Mouse (Mus musculus) kidney, embryonic 15.5 days (tissue): Measurements from ENCODE around the gene 3425401B19Rik. TPM values are rescaled to one million over a fixed set of nuclear protein-coding genes. Genes with fewer than 3 reads are reported as not detected.

Experiments
- ATAC-seq: fragments of 200-750 bp; cut with Nextera tagmentation; replicated peaks from 2 replicates; pipeline ENCODE4 v1.8.0; 2017; ENCODE audit warnings: moderate TSS enrichment; ENCODE audit not compliant: low FRiP score
- H3K27ac ChIP-seq: fragments of 300-500 bp; sonication (generic); 2 replicates; pipeline ENCODE4 v1.5.1; 2015; ENCODE audit warnings: mild to moderate bottlenecking, inconsistent platforms
- H3K27me3 ChIP-seq: fragments of 300-500 bp; sonication (generic); 2 replicates; pipeline ENCODE4 v1.6.1; 2015; ENCODE audit warnings: inconsistent platforms
- H3K36me3 ChIP-seq: fragments of 300-500 bp; sonication (generic); 2 replicates; pipeline ENCODE4 v1.6.1; 2015; ENCODE audit warnings: inconsistent platforms
- H3K4me1 ChIP-seq: fragments of 300-500 bp; sonication (generic); 2 replicates; pipeline ENCODE4 v1.6.1; 2015; ENCODE audit warnings: inconsistent platforms
- H3K4me2 ChIP-seq: fragments of 300-500 bp; sonication (generic); 2 replicates; pipeline ENCODE4 v1.6.1; 2015; ENCODE audit warnings: moderate library complexity, mild to moderate bottlenecking, inconsistent platforms
- H3K4me3 ChIP-seq: fragments of 300-500 bp; sonication (generic); replicated peaks from 2 replicates; pipeline ENCODE4 v1.5.1; 2015; ENCODE audit warnings: mild to moderate bottlenecking, inconsistent platforms
- H3K9ac ChIP-seq: fragments of 300-500 bp; sonication (generic); 2 replicates; pipeline ENCODE4 v1.6.1; 2015; ENCODE audit warnings: mild to moderate bottlenecking, inconsistent platforms
- H3K9me3 ChIP-seq: fragments of 300-500 bp; sonication (generic); replicated peaks from 2 replicates; pipeline ENCODE4 v1.6.1; 2016; ENCODE audit warnings: inconsistent platforms
- WGBS: fragments of 180-500 bp; shearing (Covaris S2); methylation state at CpG from one replicate; pipeline ENCODE4 v1.1.7; 2015; ENCODE audit warnings: mixed read lengths; 5-methylcytosine and 5-hydroxymethylcytosine counted together
- polyA plus RNA-seq: library from polyadenylated mRNA; unstranded; fragments of >200 nt; fragmentation: Nextera tagmentation; extraction: Ambion mirVana; gene quantifications from 2 replicates; pipeline ENCODE4 v1.2.1, GENCODE M21; 2015

Gene 3425401B19Rik
- polyA plus RNA-seq, result 0.14 and 0.31 TPM in 2 replicates

DNA sequence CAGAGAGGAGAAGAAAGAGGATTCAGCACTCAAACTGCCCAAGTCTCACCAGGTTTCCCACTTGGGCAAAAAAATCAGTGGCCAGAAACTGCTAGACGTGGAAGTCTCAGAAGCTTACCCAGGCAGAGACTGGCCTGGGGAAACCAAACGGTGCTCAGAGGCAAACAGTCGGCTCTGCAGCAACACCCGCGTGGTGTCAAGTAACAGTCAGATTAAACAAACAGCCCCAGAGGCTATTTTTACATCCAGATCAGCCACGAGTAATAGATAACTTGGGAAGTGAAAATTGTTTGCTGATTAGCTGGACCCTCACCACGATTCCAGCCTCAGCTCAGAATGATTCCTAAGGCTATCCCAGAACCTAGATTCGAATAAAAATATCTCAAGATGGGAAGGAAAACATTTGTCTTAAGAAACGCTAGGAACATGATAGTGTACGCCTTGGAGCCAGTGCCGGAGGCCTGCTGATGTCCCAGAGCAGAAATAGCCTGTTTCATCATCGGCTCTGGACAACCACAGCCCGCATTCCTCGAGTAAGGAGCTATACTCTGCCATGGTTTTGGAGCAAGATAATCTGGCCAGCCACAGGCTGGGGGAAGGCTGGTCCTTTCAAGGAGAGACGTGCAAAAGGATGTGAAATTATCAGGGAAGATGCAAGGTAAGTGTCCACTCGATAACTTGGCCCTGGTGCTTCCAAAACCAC, at the start of gene 3425401B19Rik:
3425401B19Rik (minus strand) TSS at position 170 of the 703 bp plus-strand sequence.
- H3K9me3 ChIP-seq, result no peaks in the 10 kb centered on the region
- H3K27me3 ChIP-seq, result 0 out of 2 replicates have a peak, but pooled peaks cover 5% of the 10 kb centered on the region
- no peaks in the 10 kb centered on the region for H3K36me3 ChIP-seq
- WGBS, result 38% methylated on average over 16 of the region's 16 CpGs
- H3K4me2 ChIP-seq, result peak within 1 kb of the TSS; percentile 50
- no peak within 1 kb of the TSS for H3K27ac ChIP-seq
- no peak within 1 kb of the TSS for H3K9ac ChIP-seq
- H3K4me1 ChIP-seq, result peaks cover 29% of the 10 kb centered on the region
- no peak for ATAC-seq
- peak within 1 kb of the TSS; percentile 17 for H3K4me3 ChIP-seq

GRCm38 (mm10) chr14:32732961-32733360, 47.9 kb upstream of the 3425401B19Rik start:
- H3K9ac ChIP-seq, result no peak overlapping the region
- no peak for ATAC-seq
- H3K27me3 ChIP-seq, result no peaks in the 10 kb centered on the region
- 34% methylated on average over 6 of the region's 6 CpGs for WGBS
- H3K4me3 ChIP-seq, result no peak overlapping the region
- H3K4me2 ChIP-seq, result no peak overlapping the region
- no peaks in the 10 kb centered on the region for H3K4me1 ChIP-seq
- H3K9me3 ChIP-seq, result no peaks in the 10 kb centered on the region
- no peak overlapping the region for H3K27ac ChIP-seq
- H3K36me3 ChIP-seq, result no peaks in the 10 kb centered on the region

DNA sequence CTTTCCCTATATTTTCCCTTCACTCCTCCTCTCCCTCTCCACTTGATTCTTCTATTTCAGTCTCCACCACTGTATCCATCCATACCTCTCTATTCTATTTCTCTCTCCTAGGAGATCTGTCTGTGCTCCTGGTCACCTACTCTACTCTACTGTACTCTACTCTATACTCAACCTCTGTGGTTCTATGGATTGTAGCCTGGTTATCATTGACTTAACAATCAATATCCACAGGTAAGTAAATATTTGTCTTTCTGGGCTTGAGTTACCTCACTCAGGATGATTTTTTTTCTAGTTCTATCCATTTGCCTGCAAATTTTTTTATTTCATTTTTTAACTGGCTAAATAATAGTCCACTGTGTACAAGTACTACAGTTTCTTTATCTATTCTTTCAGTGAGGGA, 41.8 kb upstream of the 3425401B19Rik start:
- no peak overlapping the region for H3K4me3 ChIP-seq
- H3K36me3 ChIP-seq, result no peaks in the 10 kb centered on the region
- no peaks in the 10 kb centered on the region for H3K27me3 ChIP-seq
- ATAC-seq, result no peak
- H3K9me3 ChIP-seq, result no peaks in the 10 kb centered on the region
- no peak overlapping the region for H3K27ac ChIP-seq
- H3K4me2 ChIP-seq, result no peak overlapping the region
- H3K9ac ChIP-seq, result no peak overlapping the region
- H3K4me1 ChIP-seq, result no peaks in the 10 kb centered on the region

DNA sequence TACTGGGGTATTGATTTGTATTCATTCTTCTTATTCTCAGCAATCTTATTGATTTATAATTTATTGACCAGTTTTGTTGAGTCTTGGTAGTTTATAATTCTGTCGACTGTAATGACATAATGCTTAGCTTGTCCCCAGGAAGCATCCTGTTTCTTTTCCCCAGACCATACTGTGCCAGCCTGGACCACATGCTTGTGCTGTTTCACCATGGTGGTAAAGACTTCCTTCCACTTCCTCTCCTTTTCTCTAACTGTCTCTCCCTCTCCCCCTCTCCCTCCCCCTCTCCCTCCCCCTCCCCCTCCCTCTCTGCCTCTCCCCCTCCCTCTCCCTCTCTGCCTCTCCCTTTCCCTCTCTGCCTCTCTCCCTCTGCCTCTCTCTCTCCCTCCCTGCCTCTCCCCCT, 36.4 kb upstream of the 3425401B19Rik start:
- no peaks in the 10 kb centered on the region for H3K27me3 ChIP-seq
- H3K4me3 ChIP-seq, result no peak overlapping the region
- H3K9ac ChIP-seq, result no peak overlapping the region
- no peak overlapping the region for H3K27ac ChIP-seq
- no peak overlapping the region for H3K4me2 ChIP-seq
- 41% methylated on average over 1 of the region's 1 CpGs for WGBS
- no peaks in the 10 kb centered on the region for H3K4me1 ChIP-seq
- no peak for ATAC-seq
- H3K36me3 ChIP-seq, result no peaks in the 10 kb centered on the region
- H3K9me3 ChIP-seq, result no peaks in the 10 kb centered on the region

- Histone ChIP-seq H3K9me3 (no peaks in the 10 kb centered on the region), H3K9ac (no peak overlapping the region), H3K4me3 (no peak overlapping the region), H3K27ac (no peak overlapping the region), H3K4me2 (no peak overlapping the region), H3K36me3 (no peaks in the 10 kb centered on the region), H3K4me1 (no peaks in the 10 kb centered on the region), H3K27me3 (no peaks in the 10 kb centered on the region)
- ATAC-seq, result no peak
- 57% methylated on average over 6 of the region's 6 CpGs for WGBS
These were observed 31.8 kb upstream of the 3425401B19Rik start for GRCm38 (mm10) chr14:32716763-32717439.

GRCm38 (mm10) chr14:32715489-32715888, 30.4 kb upstream of the 3425401B19Rik start:
- WGBS, result 96% methylated on average over 2 of the region's 2 CpGs
- Histone ChIP-seq H3K27me3 (no peaks in the 10 kb centered on the region), H3K4me2 (no peak overlapping the region), H3K4me1 (no peaks in the 10 kb centered on the region), H3K27ac (no peak overlapping the region), H3K4me3 (no peak overlapping the region), H3K9me3 (no peaks in the 10 kb centered on the region), H3K9ac (no peak overlapping the region), H3K36me3 (no peaks in the 10 kb centered on the region)
- ATAC-seq, result no peak

GRCm38 (mm10) chr14:32715076-32715475, 30.0 kb upstream of the 3425401B19Rik start:
- no peak for ATAC-seq
- Histone ChIP-seq H3K9me3 (no peaks in the 10 kb centered on the region), H3K36me3 (no peaks in the 10 kb centered on the region), H3K4me1 (no peaks in the 10 kb centered on the region), H3K27ac (no peak overlapping the region), H3K4me2 (no peak overlapping the region), H3K9ac (no peak overlapping the region), H3K4me3 (no peak overlapping the region), H3K27me3 (no peaks in the 10 kb centered on the region)
- WGBS, result 89% methylated on average over 6 of the region's 6 CpGs

- no peaks in the 10 kb centered on the region for H3K27me3 ChIP-seq
- H3K36me3 ChIP-seq, result no peaks in the 10 kb centered on the region
- no peaks in the 10 kb centered on the region for H3K9me3 ChIP-seq
- H3K27ac ChIP-seq, result no peak overlapping the region
- H3K4me3 ChIP-seq, result no peak overlapping the region
- no peak overlapping the region for H3K4me2 ChIP-seq
- no peaks in the 10 kb centered on the region for H3K4me1 ChIP-seq
- 96% methylated on average over 6 of the region's 6 CpGs for WGBS
- ATAC-seq, result no peak
- H3K9ac ChIP-seq, result no peak overlapping the region
These were observed 24.8 kb upstream of the 3425401B19Rik start for GRCm38 (mm10) chr14:32709861-32710260.

- no peak for ATAC-seq
- no peaks in the 10 kb centered on the region for H3K4me1 ChIP-seq
- no peaks in the 10 kb centered on the region for H3K36me3 ChIP-seq
- H3K4me3 ChIP-seq, result no peak overlapping the region
- H3K9me3 ChIP-seq, result no peaks in the 10 kb centered on the region
- no peak overlapping the region for H3K27ac ChIP-seq
- no peaks in the 10 kb centered on the region for H3K27me3 ChIP-seq
- no peak overlapping the region for H3K9ac ChIP-seq
- no peak overlapping the region for H3K4me2 ChIP-seq
- WGBS, result 56% methylated on average over 7 of the region's 7 CpGs
These were observed 23.7 kb upstream of the 3425401B19Rik start for GRCm38 (mm10) chr14:32708756-32709155.

- no peak for ATAC-seq
- H3K4me1 ChIP-seq, result no peaks in the 10 kb centered on the region
- no peak overlapping the region for H3K4me2 ChIP-seq
- WGBS, result 44% methylated on average over 8 of the region's 8 CpGs
- H3K27ac ChIP-seq, result no peak overlapping the region
- H3K27me3 ChIP-seq, result no peaks in the 10 kb centered on the region
- no peaks in the 10 kb centered on the region for H3K9me3 ChIP-seq
- no peak overlapping the region for H3K9ac ChIP-seq
- H3K4me3 ChIP-seq, result no peak overlapping the region
- H3K36me3 ChIP-seq, result no peaks in the 10 kb centered on the region
These were observed 22.8 kb upstream of the 3425401B19Rik start for GRCm38 (mm10) chr14:32707938-32708337.

DNA sequence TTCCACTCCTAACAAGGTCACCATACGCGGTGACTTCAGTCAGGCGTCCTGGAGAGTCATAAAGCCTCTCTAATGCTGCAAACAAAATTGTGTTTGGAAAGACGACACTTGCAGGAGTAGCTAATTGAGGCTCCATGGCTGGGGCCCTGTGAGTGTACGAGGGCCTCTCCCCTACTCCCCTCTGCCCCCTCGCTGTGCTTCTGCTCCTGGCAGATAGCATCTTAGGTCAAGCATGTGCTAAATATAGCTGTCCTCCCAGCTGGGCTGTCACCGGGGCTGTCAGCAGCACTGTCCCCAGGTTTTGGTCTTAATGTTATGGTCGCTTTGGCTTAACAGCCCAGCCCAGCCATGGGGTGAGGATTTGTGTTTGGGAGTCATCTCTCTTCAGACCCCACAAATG, 15.9 kb upstream of the 3425401B19Rik start:
- no peak overlapping the region for H3K9ac ChIP-seq
- no peak overlapping the region for H3K4me3 ChIP-seq
- no peaks in the 10 kb centered on the region for H3K36me3 ChIP-seq
- no peak overlapping the region for H3K4me2 ChIP-seq
- peaks cover 4% of the 10 kb centered on the region; the same call in 1 of the 2 replicates for H3K4me1 ChIP-seq
- no peaks in the 10 kb centered on the region for H3K9me3 ChIP-seq
- ATAC-seq, result no peak
- no peaks in the 10 kb centered on the region; the same call in 1 of the 2 replicates for H3K27me3 ChIP-seq
- no peak overlapping the region for H3K27ac ChIP-seq
- 16% methylated on average over 8 of the region's 8 CpGs for WGBS

- WGBS, result 70% methylated on average over 3 of the region's 3 CpGs
These were observed 13.5 kb upstream of the 3425401B19Rik start for GRCm38 (mm10) chr14:32698556-32698955.

More at GRCm38 (mm10) chr14:32698556-32698955, 13.5 kb upstream of the 3425401B19Rik start:
- Histone ChIP-seq H3K9ac (no peak overlapping the region), H3K27me3 (no peaks in the 10 kb centered on the region; the same call in 1 of the 2 replicates), H3K36me3 (no peaks in the 10 kb centered on the region), H3K4me3 (no peak overlapping the region), H3K27ac (no peak overlapping the region), H3K4me1 (peaks cover 4% of the 10 kb centered on the region; the same call in 1 of the 2 replicates), H3K9me3 (no peaks in the 10 kb centered on the region), H3K4me2 (no peak overlapping the region)
- no peak for ATAC-seq
